In genomic region chr3:108283241-108283561, GRCm38 (mm10) we compare ENCODE assay signal across 7 mouse cellular contexts. TPM values are rescaled to one million over a fixed set of nuclear protein-coding genes. Genes with fewer than 3 reads are reported as not detected.
A peak's percentile ranks its signal among the peaks of the same experiment; 100 is the strongest.
DNase-seq lines count a peak whose midpoint lies in the region; ATAC-seq lines count a peak whose summit lies in the region.

No protein-coding gene starts in this region.

- peak overlapping the region; percentile 95 for H3K4me3 ChIP-seq in forebrain, embryonic 13.5 days
- H3K4me3 ChIP-seq in limb, embryonic 15.5 days, result peak overlapping the region; percentile 87
- peak overlapping the region; percentile 85 for H3K4me3 ChIP-seq in stomach, embryonic 15.5 days (replicated peaks)

- H3K4me1 ChIP-seq in forebrain, embryonic 13.5 days, result peaks cover 46% of the 10 kb centered on the region
- H3K4me1 ChIP-seq in limb, embryonic 15.5 days, result peaks cover 28% of the 10 kb centered on the region
- peaks cover 31% of the 10 kb centered on the region for H3K4me1 ChIP-seq in stomach, embryonic 15.5 days

- no peak for ATAC-seq in forebrain, embryonic 13.5 days
- ATAC-seq in limb, embryonic 15.5 days (ENCODE audit: insufficient number of reproducible peaks, low FRiP score, low TSS enrichment, low read depth), result no peak
- ATAC-seq in stomach, embryonic 15.5 days (ENCODE audit: insufficient read depth, low FRiP score, low read depth), result no peak
- no peak for ATAC-seq in activated CD4-positive, CD25-positive, alpha-beta regulatory T cell, adult 4 months

- 18% methylated on average over 6 of the region's 6 CpGs for WGBS in forebrain, embryonic 13.5 days
- 10% methylated on average over 6 of the region's 6 CpGs for WGBS in limb, embryonic 15.5 days
- 10% methylated on average over 6 of the region's 6 CpGs for WGBS in stomach, embryonic 15.5 days

- peak; percentile 18 for DNase-seq in ovary, postnatal 36 days (ENCODE audit: low spot score)
- DNase-seq in ovary, adult 18-20 months (ENCODE audit: low spot score), result no peak
- DNase-seq in urinary bladder, postnatal 10 days (ENCODE audit: low spot score), result no peak

- H3K36me3 ChIP-seq in forebrain, embryonic 13.5 days (ENCODE audit: poor library complexity, severe bottlenecking), result peaks cover 14% of the 10 kb centered on the region
- H3K36me3 ChIP-seq in limb, embryonic 15.5 days, result peaks cover 7% of the 10 kb centered on the region
- H3K36me3 ChIP-seq in stomach, embryonic 15.5 days, result no peaks in the 10 kb centered on the region

- H3K27ac ChIP-seq in forebrain, embryonic 13.5 days, result peak overlapping the region; percentile 89
- H3K27ac ChIP-seq in limb, embryonic 15.5 days, result peak overlapping the region; percentile 80
- peak overlapping the region; percentile 84 for H3K27ac ChIP-seq in stomach, embryonic 15.5 days

- peak overlapping the region; percentile 97 for H3K9ac ChIP-seq in forebrain, embryonic 13.5 days
- H3K9ac ChIP-seq in limb, embryonic 15.5 days, result peak overlapping the region; percentile 41
- peak overlapping the region; percentile 34; the same call in 1 of the 2 replicates for H3K9ac ChIP-seq in stomach, embryonic 15.5 days

- H3K4me2 ChIP-seq in forebrain, embryonic 13.5 days, result peak overlapping the region; percentile 73
- H3K4me2 ChIP-seq in limb, embryonic 15.5 days, result peak overlapping the region; percentile 97
- H3K4me2 ChIP-seq in stomach, embryonic 15.5 days, result peak overlapping the region; percentile 97

- no peaks in the 10 kb centered on the region for H3K9me3 ChIP-seq in forebrain, embryonic 13.5 days (replicated peaks)
- no peaks in the 10 kb centered on the region for H3K9me3 ChIP-seq in limb, embryonic 15.5 days
- H3K9me3 ChIP-seq in stomach, embryonic 15.5 days, result no peaks in the 10 kb centered on the region

- H3K27me3 ChIP-seq in forebrain, embryonic 13.5 days, result no peaks in the 10 kb centered on the region
- no peaks in the 10 kb centered on the region for H3K27me3 ChIP-seq in limb, embryonic 15.5 days
- H3K27me3 ChIP-seq in stomach, embryonic 15.5 days (replicated peaks), result no peaks in the 10 kb centered on the region

RNA-seq across cellular contexts. Expression of gene Sort1, which starts 0.7 kb away (rescaled TPM):
- 13.5 and 13.9 TPM in 2 replicates for polyA plus RNA-seq in forebrain, embryonic 13.5 days (2015; fragmentation: Nextera tagmentation; extraction: Ambion mirVana)
- polyA plus RNA-seq in limb, embryonic 15.5 days (2015; fragmentation: Nextera tagmentation; extraction: Ambion mirVana), result 10.2 and 12.8 TPM in 2 replicates
- polyA plus RNA-seq in stomach, embryonic 15.5 days (2015; fragmentation: Nextera tagmentation; extraction: Ambion mirVana), result 12.4 and 14.2 TPM in 2 replicates
- polyA plus RNA-seq in activated CD4-positive, CD25-positive, alpha-beta regulatory T cell, adult 4 months (2017; shearing (Covaris generic)), result under 1 TPM in 1 of 2 experiments, not detected in 1; 0.07 TPM

RNA-seq across cellular contexts. Expression of gene Psma5, which starts 26.5 kb away (rescaled TPM):
- 298 and 305 TPM in 2 replicates for polyA plus RNA-seq in forebrain, embryonic 13.5 days (2015; fragmentation: Nextera tagmentation; extraction: Ambion mirVana)
- 254 and 257 TPM in 2 replicates for polyA plus RNA-seq in limb, embryonic 15.5 days (2015; fragmentation: Nextera tagmentation; extraction: Ambion mirVana)
- polyA plus RNA-seq in stomach, embryonic 15.5 days (2015; fragmentation: Nextera tagmentation; extraction: Ambion mirVana), result 254 and 273 TPM in 2 replicates
- 100 to 1,000 TPM; 196 to 245 TPM for polyA plus RNA-seq in activated CD4-positive, CD25-positive, alpha-beta regulatory T cell, adult 4 months (2017; shearing (Covaris generic))

RNA-seq across cellular contexts. Expression of gene Sypl2, which starts 56.8 kb away (rescaled TPM):
- polyA plus RNA-seq in forebrain, embryonic 13.5 days (2015; fragmentation: Nextera tagmentation; extraction: Ambion mirVana), result 2.5 TPM in 2 replicates
- polyA plus RNA-seq in limb, embryonic 15.5 days (2015; fragmentation: Nextera tagmentation; extraction: Ambion mirVana), result 2.8 and 7.6 TPM in 2 replicates
- 0.23 and 0.48 TPM in 2 replicates for polyA plus RNA-seq in stomach, embryonic 15.5 days (2015; fragmentation: Nextera tagmentation; extraction: Ambion mirVana)
- not detected for polyA plus RNA-seq in activated CD4-positive, CD25-positive, alpha-beta regulatory T cell, adult 4 months (2017; shearing (Covaris generic))

Comparison
In these comparisons a context has a peak if more than half of its experiments do, and no peak if none do; other contexts are left out.
1. H3K9ac ChIP-seq: peak in every context shown above with its lines; median percentile 97 in forebrain, embryonic 13.5 days; 41 in limb, embryonic 15.5 days; 34 in stomach, embryonic 15.5 days.
2. RNA of gene Sort1, which starts 0.7 kb away (polyA plus RNA-seq): 13.5 to 13.9 TPM in forebrain, embryonic 13.5 days, 10.2 to 12.8 TPM in limb, embryonic 15.5 days and 12.4 to 14.2 TPM in stomach, embryonic 15.5 days; 0.07 TPM in activated CD4-positive, CD25-positive, alpha-beta regulatory T cell, adult 4 months; every median in the first group is over 10 times any median in the second.
3. Peak in every context shown above with its lines, with median percentiles within 50 percentile points of each other: H3K27ac ChIP-seq, H3K4me2 ChIP-seq and H3K4me3 ChIP-seq.